Mouse (Mus musculus) R1 (cell line): ENCODE data around the gene Asb6.

Source experiments
- DNase-seq: peaks from one replicate; pipeline ENCODE4 v3.0.0-alpha.2; 2018; ENCODE audit warnings: low read depth, low spot score

Gene Asb6

DNA sequence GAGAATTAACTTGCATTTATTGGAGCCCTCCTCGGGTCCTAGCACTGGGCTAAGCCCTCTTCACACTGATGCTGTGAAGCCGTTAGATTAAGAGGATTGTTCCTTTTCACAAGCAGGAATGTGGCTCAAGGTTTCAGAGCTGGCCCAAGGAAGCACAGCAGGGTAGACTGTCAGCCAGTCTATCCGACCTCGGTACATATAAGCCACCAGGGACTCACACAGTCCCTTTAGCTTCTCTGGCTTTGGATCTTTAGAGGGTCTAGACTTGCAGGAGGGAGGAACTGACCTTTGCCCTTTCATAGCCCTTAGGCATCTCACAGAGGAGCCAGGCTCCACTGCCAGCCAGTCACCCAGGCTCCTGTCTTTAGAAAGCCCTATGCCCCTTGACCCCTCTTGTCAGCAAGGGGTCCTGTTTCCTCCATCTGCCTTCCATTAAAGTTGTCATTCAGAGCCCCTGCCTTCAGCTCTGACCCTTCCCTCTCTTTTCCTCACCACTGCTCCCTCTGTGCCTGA, at the start of gene Asb6:
TSS of gene Asb6 (minus strand) at position 51 of the 513 bp plus-strand sequence.
- DNase-seq = no peak

DNA sequence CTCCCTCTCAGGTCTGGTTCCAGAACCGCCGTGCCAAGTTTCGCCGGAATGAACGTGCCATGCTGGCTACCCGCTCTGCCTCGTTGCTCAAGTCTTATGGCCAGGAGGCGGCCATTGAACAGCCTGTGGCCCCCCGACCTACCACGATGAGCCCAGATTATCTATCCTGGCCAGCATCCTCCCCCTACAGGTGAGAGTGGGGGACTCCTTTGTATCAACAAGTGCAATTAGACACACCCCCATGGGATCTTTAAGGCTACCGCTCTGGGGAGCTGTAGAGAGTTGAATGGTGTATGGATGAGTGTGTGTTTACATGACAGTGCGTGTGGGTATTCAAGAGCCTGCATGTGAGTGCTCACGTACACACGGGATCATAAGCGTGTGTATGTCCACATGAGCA, 49.3 kb upstream of the Asb6 start:
- DNase-seq = peak; percentile 72

DNA sequence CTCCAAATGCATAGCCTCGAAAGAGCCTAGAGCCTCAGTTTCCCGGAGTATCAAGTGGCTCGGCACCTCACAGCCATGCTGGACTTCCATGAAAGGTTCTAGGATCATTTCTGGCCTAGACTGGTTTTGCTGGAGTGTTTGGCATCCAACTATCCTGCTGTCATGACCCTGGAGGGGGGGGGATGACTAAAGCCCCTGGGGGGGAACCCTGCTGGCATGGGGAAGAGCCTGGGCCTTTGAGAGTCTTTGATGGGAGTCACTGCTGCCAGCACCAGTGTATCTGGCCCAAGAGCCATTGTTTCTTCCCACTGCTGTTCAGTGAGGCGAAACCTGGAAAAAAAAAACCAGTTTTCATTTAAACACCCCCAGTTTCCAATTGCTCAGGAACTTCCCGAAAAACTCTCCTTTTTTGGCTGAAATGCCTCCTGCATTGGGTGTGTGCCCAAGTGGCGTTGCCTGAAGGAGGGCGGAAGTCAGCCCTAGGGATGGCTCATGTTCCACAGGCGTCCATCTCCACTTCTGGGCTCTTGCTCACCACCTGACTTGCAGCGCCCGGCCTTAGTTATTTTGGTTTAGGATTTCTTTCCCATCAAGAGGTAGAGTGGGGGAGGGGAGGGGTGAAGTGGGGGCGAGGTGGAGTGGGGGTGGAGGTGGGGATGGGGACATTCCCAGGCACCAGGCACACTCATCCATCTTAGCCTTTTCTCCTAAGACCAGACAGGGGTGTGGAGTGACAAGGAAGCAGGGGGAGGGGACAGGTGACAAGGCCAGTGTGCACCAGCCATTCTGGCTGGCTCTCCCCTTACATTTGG, 45.7 kb upstream of the Asb6 start:
- DNase-seq = no peak

GRCm38 (mm10) chr2:30875096-30875495, 45.0 kb upstream of the Asb6 start:
- no peak for DNase-seq

DNA sequence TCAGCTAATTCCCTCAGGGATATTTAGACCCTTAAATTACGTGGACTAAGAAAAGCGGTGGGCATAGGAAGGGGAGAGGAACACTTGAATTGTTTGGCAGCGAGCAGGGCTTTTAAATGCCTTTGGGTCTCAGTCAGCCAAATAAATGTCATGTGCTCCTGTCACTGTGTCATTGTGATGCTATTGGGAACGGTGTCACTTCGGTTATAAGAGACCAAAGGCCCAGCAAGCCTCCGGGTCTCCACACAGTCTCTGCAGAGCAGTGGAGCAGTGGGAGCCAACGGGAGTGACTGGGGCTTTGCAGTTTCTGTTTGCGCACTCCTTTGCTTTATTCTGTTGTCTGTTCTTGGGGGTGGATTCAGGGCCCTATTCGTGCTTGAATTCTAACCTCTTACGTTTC, 44.3 kb upstream of the Asb6 start:
- no peak for DNase-seq

GRCm38 (mm10) chr2:30872669-30873068, 42.5 kb upstream of the Asb6 start:
- DNase-seq = no peak

GRCm38 (mm10) chr2:30870863-30871262, 40.7 kb upstream of the Asb6 start:
- DNase-seq = peak; percentile 51

DNA sequence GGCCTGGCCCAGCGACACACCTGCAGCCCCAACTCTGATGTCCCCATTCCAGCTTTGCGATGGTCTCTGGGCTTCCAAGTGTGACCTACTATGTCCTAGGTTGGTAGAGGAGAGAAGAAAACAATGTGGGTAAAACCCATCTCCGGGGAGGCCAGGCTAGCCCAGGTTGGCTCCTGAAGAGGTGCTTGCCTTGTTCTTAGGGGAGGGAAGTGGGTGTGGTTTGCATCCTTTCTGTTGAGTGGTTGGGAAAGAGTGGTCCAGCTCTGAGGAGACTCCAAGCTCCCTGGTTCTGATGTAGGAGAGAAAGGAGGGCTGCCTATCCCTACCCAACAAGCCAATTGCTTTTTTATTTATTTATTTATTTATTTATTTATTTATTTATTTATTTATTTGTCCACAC, 35.3 kb upstream of the Asb6 start:
- DNase-seq = peak; percentile 47

GRCm38 (mm10) chr2:30864968-30865381, 34.8 kb upstream of the Asb6 start:
- peak; percentile 63 for DNase-seq

GRCm38 (mm10) chr2:30863574-30863973, 33.4 kb upstream of the Asb6 start:
- no peak for DNase-seq

GRCm38 (mm10) chr2:30862081-30862480, 31.9 kb upstream of the Asb6 start:
- peak; percentile 60 for DNase-seq

DNA sequence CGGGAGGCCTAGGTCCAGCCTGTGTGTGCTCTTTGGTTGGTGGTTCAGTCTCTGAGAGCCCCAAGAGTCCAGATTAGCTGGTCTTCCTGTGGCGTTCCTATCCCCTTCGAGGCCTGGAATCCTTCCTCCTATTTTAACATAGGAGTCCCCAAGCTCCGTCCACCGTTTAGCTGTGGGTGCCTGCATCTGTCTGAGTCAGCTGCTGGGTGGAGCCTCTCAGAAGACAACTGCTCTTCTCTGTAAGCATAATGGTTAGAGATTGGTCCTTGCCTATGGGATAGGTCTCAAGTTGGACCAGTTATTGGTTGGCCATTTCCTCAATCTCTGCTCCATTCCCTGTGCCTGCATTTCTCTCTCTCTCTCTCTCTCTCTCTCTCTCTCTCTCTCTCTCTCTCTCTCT, 29.6 kb upstream of the Asb6 start:
- DNase-seq = no peak

DNA sequence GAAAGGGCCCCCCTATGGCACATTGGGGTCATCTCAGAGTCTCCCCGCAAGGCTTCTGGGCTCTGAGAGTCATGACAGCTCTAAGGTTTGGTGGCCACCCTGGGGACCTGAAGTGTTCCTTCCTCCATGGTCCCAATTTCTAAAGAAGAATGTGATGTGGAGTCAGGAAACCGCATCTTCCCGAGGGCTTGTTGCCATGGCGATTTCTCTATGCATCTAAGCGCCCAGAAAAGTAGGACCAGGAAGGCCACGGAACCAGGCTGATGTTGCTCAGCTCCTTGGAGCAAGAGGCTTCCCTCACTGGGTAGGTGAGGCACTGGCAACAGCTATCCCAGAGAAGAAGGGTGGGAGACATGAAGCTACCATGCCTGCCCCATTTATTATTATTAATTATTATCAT, 26.9 kb upstream of the Asb6 start:
- no peak for DNase-seq

- no peak for DNase-seq
These were observed 22.7 kb upstream of the Asb6 start for GRCm38 (mm10) chr2:30852771-30853313.

DNA sequence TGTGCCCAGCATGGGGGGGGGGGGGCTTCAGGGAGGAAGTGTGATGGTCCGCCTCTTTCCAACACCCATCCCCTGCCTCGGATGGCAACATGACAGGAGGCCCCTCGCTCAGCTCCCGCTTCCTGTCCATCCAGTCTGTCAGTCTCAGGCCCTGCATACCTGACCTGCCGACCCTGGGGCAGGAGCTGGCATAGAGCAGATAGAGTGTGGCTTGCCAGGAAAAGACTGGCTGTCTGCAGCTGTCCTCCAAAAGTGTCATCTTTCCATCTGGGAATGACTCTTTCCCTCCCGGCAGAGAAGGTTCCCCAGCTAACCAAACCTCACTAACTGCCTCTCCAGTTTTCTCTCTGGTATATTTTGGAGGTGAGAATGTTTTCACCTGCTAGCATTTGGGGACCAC, 20.4 kb upstream of the Asb6 start:
- no peak for DNase-seq

DNA sequence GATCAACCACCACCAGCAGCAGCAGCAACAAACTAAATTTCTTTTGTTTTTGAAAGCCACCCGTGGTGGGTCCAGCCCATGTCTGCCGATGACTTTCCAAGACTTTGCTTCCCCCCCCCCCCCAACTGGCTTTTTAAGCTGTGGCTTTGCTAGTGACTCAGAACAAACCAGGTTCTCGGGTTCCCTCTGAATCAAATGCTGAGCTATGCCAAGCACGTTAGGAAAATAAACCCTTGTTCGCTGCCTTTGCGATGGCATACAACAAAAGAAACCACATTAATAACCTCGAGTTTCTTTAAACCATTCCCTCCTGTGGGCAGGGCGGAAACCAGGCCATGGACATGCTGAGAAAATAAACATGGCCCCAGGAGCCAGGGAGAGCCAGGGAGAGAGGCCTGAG, 18.1 kb upstream of the Asb6 start:
- no peak for DNase-seq

GRCm38 (mm10) chr2:30846723-30847122, 16.6 kb upstream of the Asb6 start:
- no peak for DNase-seq

- peak; percentile 51 for DNase-seq
These were observed 16.1 kb upstream of the Asb6 start for GRCm38 (mm10) chr2:30846236-30846635.

- DNase-seq = peak; percentile 37
These were observed 15.3 kb upstream of the Asb6 start for GRCm38 (mm10) chr2:30845152-30846070.

GRCm38 (mm10) chr2:30842615-30843014, 12.5 kb upstream of the Asb6 start:
- DNase-seq = no peak

GRCm38 (mm10) chr2:30836238-30836990, 6.3 kb upstream of the Asb6 start:
- DNase-seq = no peak
